Mouse (Mus musculus) liver, postnatal 0 days (tissue): ENCODE measurements around the gene Prkcq.

Experiments used
- CTCF ChIP-seq: sonication (generic); IDR thresholded peaks from 2 replicates; pipeline ENCODE4 v1.5.1; 2016; ENCODE audit warnings: antibody characterized with exemption, low read depth
- EP300 ChIP-seq: IDR thresholded peaks from 2 replicates; pipeline ENCODE4 v1.6.1; 2016; ENCODE audit warnings: antibody characterized with exemption, low read depth, mild to moderate bottlenecking

- no peak for TF ChIP-seq EP300
- no peak for TF ChIP-seq CTCF
Observed at GRCm38 (mm10) chr2:11194732-11195340, 22.9 kb downstream of the Prkcq start.
